Mouse (Mus musculus) myocyte (in vitro differentiated cells): ENCODE results near the gene Hoxd8.

Experiments used
- CEBPB ChIP-seq: IDR thresholded peaks from 2 replicates; pipeline ENCODE4 v1.6.1; 2011; ENCODE audit warnings: mild to moderate bottlenecking, moderate library complexity; ENCODE audit not compliant: poor library complexity, insufficient read depth, severe bottlenecking
- E2F4 ChIP-seq: IDR thresholded peaks from one replicate; pipeline ENCODE4 v1.6.1; 2011; ENCODE audit warnings: mild to moderate bottlenecking, control low read depth, moderate library complexity; ENCODE audit not compliant: insufficient read depth
- MAX ChIP-seq: IDR thresholded peaks from one replicate; pipeline ENCODE4 v1.6.1; 2011; ENCODE audit warnings: low read depth, mild to moderate bottlenecking, control low read depth
- MYOG ChIP-seq, 3 experiments: IDR thresholded peaks; one replicate each; pipeline ENCODE4 v1.6.1; 2011; ENCODE audit warnings: control low read depth in 2 of 3, low read depth in 2 of 3, mild to moderate bottlenecking in 2 of 3; ENCODE audit not compliant: insufficient read length in 2 of 3, control insufficient read depth in 1 of 3, insufficient read depth in 1 of 3
- POLR2A ChIP-seq: IDR thresholded peaks from one replicate; pipeline ENCODE4 v1.6.1; 2011; ENCODE audit warnings: low read depth, mild to moderate bottlenecking, control low read depth, moderate library complexity; ENCODE audit not compliant: insufficient read length
- POLR2AphosphoS2 ChIP-seq: IDR thresholded peaks from one replicate; pipeline ENCODE4 v1.6.1; 2011; ENCODE audit warnings: low read depth, control low read depth; ENCODE audit not compliant: insufficient read length
- USF1 ChIP-seq: IDR thresholded peaks from one replicate; pipeline ENCODE4 v1.6.1; 2011; ENCODE audit warnings: low read depth, mild to moderate bottlenecking, control low read depth, moderate library complexity

GRCm38 (mm10) chr2:74722949-74723348 is 18.5 kb downstream of the Hoxd8 start:
- TF ChIP-seq POLR2A (no peak), CEBPB (no peak), MAX (no peak), E2F4 (no peak), POLR2AphosphoS2 (no peak), MYOG (IDR thresholded peaks at IDR 0.05; ENCODE audit: control insufficient read depth in 1 of 3, insufficient read depth in 1 of 3, insufficient read length in 2 of 3, low read depth in 2 of 3) (no peak), USF1 (no peak)
